Mouse (Mus musculus): ENCODE data around the gene Arhgap33. TPM values are rescaled to one million over a fixed set of nuclear protein-coding genes. Genes with fewer than 3 reads are reported as not detected.

Gene Arhgap33
- polyA plus RNA-seq, 1 experiment: 0.40 TPM

DNA sequence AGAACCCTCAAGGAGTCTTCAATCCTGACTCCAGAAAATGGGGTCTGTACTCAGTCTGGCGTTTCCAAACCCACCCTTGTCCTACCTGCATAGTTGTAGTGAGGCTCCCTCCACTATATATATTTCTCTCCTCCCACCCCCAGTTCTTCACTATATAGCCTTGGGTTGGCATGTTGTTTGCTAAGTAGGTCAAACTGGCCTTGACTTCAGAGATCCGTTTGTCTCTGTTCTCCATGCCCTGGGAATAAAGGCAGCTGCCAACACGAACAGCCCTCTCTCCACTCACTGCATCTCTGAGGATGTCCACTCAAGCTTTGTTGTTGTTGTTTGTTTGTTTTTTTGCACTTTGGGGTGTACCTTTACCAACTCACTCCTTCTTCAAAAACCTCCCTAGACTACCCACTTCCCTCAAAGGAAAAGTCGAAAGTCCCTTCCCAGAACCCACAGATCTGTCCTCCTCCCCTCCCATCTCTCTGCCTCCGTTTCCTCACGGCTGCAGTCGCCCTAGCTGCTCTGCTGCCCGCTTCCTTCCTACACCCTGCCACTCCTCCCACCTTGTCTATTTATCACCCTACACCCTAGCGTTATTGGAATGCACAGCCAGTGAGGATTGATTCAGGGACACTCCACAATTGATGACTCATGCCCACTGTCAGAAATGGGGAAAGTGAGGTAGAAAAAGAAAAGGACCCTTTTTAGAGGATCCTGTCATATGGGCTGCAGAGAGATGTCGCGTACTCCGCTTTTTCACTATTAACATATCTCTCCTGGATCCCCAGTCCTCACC is 24.0 kb upstream of the Arhgap33 start:
- H3K27ac ChIP-seq (replicated peaks; ENCODE audit: low read depth, low read length): peak overlapping the region; percentile 43
- H3K4me1 ChIP-seq (ENCODE audit: control insufficient read depth, insufficient read depth, insufficient read length, low read length): peaks cover 5% of the 10 kb centered on the region; the same call in 1 of the 2 replicates
- peak overlapping the region; percentile 66 for H3K4me3 ChIP-seq (ENCODE audit: insufficient read depth, low read depth, low read length)

DNA sequence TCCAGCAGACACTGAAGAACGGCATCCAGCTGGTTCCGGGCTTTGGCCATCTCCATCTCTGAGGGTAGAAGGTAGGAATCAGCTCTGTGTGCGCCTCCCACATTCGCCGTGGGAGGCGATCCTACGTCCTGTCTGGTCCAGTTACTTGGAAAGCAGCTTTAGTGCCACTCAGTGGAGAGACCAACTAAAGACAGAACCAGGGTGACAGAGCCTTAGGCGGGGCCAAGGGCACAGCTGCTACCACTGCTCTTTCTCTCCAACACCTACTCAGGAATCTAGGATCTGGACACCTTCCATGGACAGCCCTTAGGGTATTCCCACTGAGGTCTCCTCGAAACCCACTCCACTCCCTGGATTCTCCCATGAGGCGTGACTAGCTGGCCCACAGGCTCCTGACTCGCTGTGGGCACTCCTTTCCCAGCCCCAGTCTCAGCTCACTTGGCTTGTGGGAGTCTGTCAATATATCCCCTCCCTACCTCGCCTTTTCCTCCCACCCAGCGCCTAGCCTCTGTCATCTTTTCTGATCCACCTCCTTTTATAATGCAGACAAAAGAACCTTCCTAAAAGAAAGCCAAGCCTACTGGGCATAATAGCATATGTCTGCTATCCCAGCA is 23.1 kb upstream of the Arhgap33 start:
- peak overlapping the region; percentile 43 for H3K27ac ChIP-seq (replicated peaks; ENCODE audit: low read depth, low read length)
- peaks cover 7% of the 10 kb centered on the region for H3K4me1 ChIP-seq (ENCODE audit: control insufficient read depth, insufficient read depth, insufficient read length, low read length)
- H3K4me3 ChIP-seq (ENCODE audit: insufficient read depth, low read depth, low read length): peak overlapping the region; percentile 66

GRCm38 (mm10) chr7:30556894-30557536 is 22.2 kb upstream of the Arhgap33 start:
- Histone ChIP-seq H3K4me3 (ENCODE audit: insufficient read depth, low read depth, low read length) (no peak overlapping the region), H3K4me1 (ENCODE audit: control insufficient read depth, insufficient read depth, insufficient read length, low read length) (peaks cover 7% of the 10 kb centered on the region), H3K27ac (replicated peaks; ENCODE audit: low read depth, low read length) (no peak overlapping the region)

- Histone ChIP-seq H3K4me1 (ENCODE audit: control insufficient read depth, insufficient read depth, insufficient read length, low read length) (peaks cover 7% of the 10 kb centered on the region), H3K4me3 (ENCODE audit: insufficient read depth, low read depth, low read length) (peak overlapping the region; percentile 63), H3K27ac (replicated peaks; ENCODE audit: low read depth, low read length) (peak overlapping the region; percentile 26; the same call in 1 of the 2 replicates)
Observed at GRCm38 (mm10) chr7:30553810-30554584, 19.1 kb upstream of the Arhgap33 start.

GRCm38 (mm10) chr7:30553021-30553589 is 18.2 kb upstream of the Arhgap33 start:
- Histone ChIP-seq H3K4me1 (ENCODE audit: control insufficient read depth, insufficient read depth, insufficient read length, low read length) (peaks cover 3% of the 10 kb centered on the region), H3K4me3 (ENCODE audit: insufficient read depth, low read depth, low read length) (peak overlapping the region; percentile 63), H3K27ac (replicated peaks; ENCODE audit: low read depth, low read length) (peak overlapping the region; percentile 87)

- Histone ChIP-seq H3K4me3 (ENCODE audit: insufficient read depth, low read depth, low read length) (peak within 1 kb of the TSS; percentile 72), H3K4me1 (ENCODE audit: control insufficient read depth, insufficient read depth, insufficient read length, low read length) (peaks cover 3% of the 10 kb centered on the region), H3K27ac (replicated peaks; ENCODE audit: low read depth, low read length) (peak within 1 kb of the TSS; percentile 87)
Observed at GRCm38 (mm10) chr7:30552102-30553020, 17.5 kb upstream of the Arhgap33 start, which contains the start of the genes Hspb6 and Proser3. Hspb6 (plus strand) TSS chr7:30552178. Proser3 (minus strand) TSS chr7:30552299.

DNA sequence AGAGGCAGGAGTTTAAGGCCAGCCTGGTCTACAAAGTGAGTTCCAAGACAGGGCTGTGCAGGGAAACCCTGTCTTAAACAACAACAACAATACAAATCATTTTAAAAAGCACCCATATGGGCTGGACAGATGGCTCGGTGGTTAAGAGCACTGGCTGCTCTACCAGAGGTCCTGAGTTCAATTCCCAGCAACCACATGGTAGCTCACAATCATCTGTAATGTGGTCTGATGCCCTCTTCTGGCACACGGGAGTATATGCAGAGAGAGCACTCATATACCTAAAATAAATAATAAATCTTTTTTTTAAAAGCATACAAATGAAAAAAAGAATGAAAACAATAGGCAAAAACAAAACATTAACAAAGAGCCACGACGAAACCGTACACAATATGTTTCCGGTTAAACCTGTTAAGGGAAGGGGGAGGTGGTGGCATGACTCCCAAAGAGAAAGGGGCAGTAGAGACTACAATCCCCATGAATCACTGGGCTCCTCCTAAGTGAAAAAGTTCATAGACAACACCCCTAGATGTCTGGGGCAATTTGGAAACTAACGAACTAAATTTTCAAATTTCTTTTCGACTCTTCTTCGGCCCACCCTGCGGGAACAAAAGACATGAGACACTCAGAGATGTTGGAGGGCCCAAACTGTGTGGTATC is 16.7 kb upstream of the Arhgap33 start:
- peak overlapping the region; percentile 72 for H3K4me3 ChIP-seq (ENCODE audit: insufficient read depth, low read depth, low read length)
- H3K4me1 ChIP-seq (ENCODE audit: control insufficient read depth, insufficient read depth, insufficient read length, low read length): peaks cover 3% of the 10 kb centered on the region
- H3K27ac ChIP-seq (replicated peaks; ENCODE audit: low read depth, low read length): peak overlapping the region; percentile 86

- H3K4me1 ChIP-seq (ENCODE audit: control insufficient read depth, insufficient read depth, insufficient read length, low read length): peaks cover 3% of the 10 kb centered on the region
- no peak overlapping the region for H3K27ac ChIP-seq (replicated peaks; ENCODE audit: low read depth, low read length)
- no peak overlapping the region for H3K4me3 ChIP-seq (ENCODE audit: insufficient read depth, low read depth, low read length)
Observed at GRCm38 (mm10) chr7:30550603-30551002, 15.7 kb upstream of the Arhgap33 start.

DNA sequence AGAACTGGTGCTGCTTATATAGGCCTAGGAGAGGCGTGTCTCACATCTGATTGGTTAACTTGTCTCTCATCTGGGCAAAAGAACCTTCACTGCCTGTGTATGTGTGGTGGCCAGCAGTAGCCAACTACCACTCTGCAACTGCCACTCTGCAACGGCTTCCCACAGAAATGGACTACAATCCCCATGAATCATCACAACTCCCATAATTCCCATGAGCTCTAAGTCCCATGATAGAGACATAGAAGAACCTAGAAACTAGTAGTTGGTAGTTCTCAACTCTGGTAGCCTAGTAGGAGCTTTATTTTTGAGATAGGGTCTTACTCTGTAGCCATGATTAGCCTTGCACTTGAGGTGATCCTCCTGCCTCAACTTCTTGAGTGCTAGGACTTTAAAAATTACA is 15.0 kb upstream of the Arhgap33 start:
- Histone ChIP-seq H3K4me3 (ENCODE audit: insufficient read depth, low read depth, low read length) (no peak overlapping the region), H3K27ac (replicated peaks; ENCODE audit: low read depth, low read length) (no peak overlapping the region), H3K4me1 (ENCODE audit: control insufficient read depth, insufficient read depth, insufficient read length, low read length) (peaks cover 3% of the 10 kb centered on the region)

- Histone ChIP-seq H3K4me1 (ENCODE audit: control insufficient read depth, insufficient read depth, insufficient read length, low read length) (no peaks in the 10 kb centered on the region), H3K4me3 (ENCODE audit: insufficient read depth, low read depth, low read length) (no peak overlapping the region), H3K27ac (replicated peaks; ENCODE audit: low read depth, low read length) (no peak overlapping the region)
Observed at GRCm38 (mm10) chr7:30544327-30544726, 9.5 kb upstream of the Arhgap33 start.

DNA sequence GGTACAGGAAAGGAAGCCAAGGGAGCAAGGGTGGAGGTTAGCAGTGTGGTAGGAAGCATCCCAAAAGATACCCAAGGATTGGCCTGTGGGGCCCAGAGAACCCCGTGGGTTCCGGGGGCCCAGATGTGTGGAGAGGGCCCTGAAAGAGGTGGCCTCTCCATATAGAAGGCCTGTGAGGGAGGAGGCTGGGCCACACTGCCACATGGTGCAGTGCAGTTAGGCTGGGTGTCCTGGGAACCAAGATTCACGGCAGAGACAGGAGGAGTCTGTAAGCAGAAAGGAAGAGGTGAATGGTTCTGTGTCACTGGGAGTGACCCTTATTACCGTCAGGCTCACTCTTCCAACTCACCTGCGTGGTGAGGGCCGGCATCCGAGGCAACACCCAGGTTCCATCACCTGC is 5.7 kb upstream of the Arhgap33 start:
- Histone ChIP-seq H3K4me1 (ENCODE audit: control insufficient read depth, insufficient read depth, insufficient read length, low read length) (no peaks in the 10 kb centered on the region), H3K27ac (replicated peaks; ENCODE audit: low read depth, low read length) (no peak overlapping the region), H3K4me3 (ENCODE audit: insufficient read depth, low read depth, low read length) (no peak overlapping the region)

DNA sequence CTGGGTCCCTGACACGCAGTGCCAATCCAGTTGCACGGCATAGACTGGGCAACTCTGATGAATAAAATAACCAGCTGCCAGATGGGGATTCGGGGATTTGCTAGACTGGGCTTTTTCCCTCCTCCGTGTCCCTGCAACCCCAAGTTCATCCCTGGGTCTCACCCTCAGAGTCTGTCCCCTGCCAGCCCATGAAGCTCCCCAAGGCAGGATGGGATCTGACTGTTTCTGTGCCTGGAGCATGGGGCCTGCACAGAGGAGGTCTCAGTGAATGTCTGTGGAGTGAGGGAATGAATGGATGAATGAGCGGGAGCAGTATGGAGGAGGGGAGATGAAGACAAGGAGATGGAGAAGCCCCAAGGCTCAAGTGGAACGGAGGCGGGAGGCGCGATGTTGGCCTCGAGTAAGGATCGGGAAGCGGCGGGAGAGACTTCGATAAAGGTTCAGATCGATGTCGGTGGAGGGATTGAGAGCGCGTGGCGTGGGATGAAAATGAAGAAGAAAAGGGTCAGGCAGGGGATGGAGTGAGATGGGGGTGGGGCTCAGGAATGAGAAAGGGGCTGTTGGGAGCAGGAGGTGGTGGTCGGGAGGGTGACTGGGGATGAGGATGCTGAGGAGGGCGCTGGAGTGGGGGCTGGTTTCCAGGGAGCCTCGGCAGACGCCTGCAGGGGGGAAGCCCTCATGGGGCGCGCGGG is 773 bp downstream of the Arhgap33 start:
- Histone ChIP-seq H3K4me1 (ENCODE audit: control insufficient read depth, insufficient read depth, insufficient read length, low read length) (no peaks in the 10 kb centered on the region), H3K4me3 (ENCODE audit: insufficient read depth, low read depth, low read length) (peak overlapping the region; percentile 70), H3K27ac (replicated peaks; ENCODE audit: low read depth, low read length) (no peak overlapping the region)

- H3K27ac ChIP-seq (replicated peaks; ENCODE audit: low read depth, low read length): no peak overlapping the region
- H3K4me1 ChIP-seq (ENCODE audit: control insufficient read depth, insufficient read depth, insufficient read length, low read length): no peaks in the 10 kb centered on the region
- no peak overlapping the region for H3K4me3 ChIP-seq (ENCODE audit: insufficient read depth, low read depth, low read length)
Observed at GRCm38 (mm10) chr7:30532931-30533330, 1.9 kb downstream of the Arhgap33 start.

Measured in brown adipose tissue, adult 24 weeks (tissue).